Mouse (Mus musculus) embryo, embryonic 11.5 days (tissue): ENCODE results near the gene Tdrd7.

Experiments
- DNase-seq: peaks from one replicate; pipeline ENCODE4 v3.0.0-alpha.2; 2012; ENCODE audit warnings: low read depth, low spot score

Tdrd7 gene

DNA sequence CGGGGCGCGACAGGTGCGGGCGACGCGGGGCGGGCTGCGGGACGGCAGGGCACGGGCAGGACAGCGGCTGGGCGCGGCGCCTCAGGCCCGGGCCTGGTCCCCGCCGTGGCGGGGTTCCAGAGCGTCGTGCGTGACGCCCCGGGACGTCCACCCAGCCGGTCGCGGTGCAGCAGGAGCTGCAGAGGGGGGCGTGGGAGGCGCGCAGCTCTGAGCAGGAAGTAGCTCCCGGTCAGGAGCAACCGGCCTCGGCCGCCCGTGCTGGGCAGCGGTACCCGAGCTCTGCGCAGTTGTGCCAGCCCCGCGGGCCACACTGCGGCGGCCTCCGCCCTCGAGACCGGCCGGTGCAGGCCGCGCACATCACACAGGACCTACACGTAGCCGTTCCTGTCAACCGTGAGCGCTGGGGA is 7.3 kb downstream of the Tdrd7 start:
- no peak for DNase-seq

DNA sequence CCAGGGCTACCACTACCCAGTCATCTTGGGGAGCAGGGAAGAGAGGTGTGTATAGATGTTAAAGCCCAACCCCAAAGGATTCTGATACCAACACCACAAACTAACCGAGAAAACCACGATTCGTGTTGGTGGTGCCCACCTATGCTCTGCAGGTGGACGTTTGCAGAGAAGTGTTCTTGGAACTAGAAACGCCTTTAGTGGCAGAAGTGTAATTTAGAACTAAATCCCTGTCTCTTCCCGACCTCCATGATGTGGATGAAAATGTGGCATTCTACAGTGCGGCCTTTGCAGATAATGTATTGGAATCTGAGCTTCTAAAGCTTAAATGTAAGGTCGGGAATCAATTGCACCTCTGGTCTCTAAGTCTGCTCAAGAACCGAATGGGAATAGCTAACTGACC is 7.8 kb downstream of the Tdrd7 start:
- DNase-seq, result no peak

GRCm38 (mm10) chr4:45976931-45977667 is 12.0 kb downstream of the Tdrd7 start:
- DNase-seq, result no peak

DNA sequence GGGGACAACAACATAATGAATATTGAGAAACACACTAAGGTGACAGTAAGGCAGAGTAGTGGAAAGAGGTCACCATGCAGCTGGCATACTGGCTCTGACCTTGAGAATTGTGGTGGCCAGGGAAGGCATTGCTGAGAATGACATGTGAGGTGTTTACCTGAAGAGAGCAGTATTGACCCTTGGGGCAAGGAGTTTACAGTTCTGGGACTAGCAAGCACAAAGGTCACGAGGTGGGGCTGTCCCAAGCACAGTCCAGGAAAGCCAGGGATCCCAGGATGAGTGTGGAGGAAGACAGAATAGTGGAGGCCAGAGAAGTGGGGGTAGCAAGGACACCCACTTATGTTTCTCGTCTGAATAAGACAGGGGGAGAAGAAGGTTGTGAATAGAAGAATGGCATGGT is 14.8 kb downstream of the Tdrd7 start:
- DNase-seq, result no peak

GRCm38 (mm10) chr4:45981054-45981453 is 15.9 kb downstream of the Tdrd7 start:
- no peak for DNase-seq

DNA sequence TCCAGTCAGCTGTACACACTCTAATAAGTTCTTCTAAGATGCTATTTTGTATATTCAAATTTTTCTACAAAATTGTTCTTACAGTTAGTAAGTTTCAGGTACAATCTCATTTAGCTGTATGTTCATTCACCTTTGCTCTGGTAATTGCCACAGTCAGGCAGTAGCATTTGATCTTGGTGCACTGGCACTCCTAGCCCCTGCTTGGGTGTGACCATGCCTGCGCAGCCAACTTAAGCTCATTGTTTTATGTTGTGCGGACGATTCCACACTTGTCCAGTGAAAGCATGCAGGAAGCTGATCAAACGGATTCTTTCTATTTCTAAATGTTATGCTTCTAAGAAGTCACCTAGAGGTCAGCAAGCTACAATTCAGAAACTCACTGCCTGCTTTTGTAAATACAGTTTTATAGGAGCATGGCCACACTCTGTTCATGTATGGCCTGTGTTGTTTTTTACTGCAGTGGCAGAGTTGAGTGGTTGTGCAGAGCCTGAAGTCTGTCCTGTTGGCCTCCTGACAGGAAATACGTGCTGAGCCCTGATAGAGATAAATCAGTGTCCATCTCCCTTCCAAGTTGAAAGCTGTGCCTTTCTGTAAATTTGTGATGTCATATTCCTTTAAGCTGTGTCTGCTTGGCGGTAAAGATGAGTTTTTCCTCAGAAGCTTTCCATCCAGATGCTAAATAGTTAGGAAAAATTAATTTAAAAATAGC is 25.4 kb downstream of the Tdrd7 start:
- no peak for DNase-seq

DNA sequence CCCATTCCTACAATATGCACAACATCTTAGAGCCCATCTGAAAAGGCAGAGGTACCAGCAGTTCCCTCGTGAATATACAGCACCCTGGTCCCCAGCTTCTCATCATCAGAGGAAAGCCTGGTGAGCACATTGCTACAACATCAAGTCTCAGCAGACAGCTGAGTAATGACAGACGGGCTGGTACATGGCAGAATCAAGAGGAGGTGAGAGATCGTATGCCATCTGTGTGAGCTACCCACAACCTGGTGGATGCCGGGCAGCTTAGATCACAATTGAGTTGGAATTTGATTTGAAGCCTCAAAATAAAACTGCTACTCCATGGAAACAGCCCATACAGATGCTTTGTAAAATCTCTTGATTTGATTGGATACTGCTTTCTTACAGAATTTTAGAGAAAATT is 33.4 kb downstream of the Tdrd7 start:
- no peak for DNase-seq

- DNase-seq, result no peak
Measured at GRCm38 (mm10) chr4:46008142-46008793, 43.1 kb downstream of the Tdrd7 start.

DNA sequence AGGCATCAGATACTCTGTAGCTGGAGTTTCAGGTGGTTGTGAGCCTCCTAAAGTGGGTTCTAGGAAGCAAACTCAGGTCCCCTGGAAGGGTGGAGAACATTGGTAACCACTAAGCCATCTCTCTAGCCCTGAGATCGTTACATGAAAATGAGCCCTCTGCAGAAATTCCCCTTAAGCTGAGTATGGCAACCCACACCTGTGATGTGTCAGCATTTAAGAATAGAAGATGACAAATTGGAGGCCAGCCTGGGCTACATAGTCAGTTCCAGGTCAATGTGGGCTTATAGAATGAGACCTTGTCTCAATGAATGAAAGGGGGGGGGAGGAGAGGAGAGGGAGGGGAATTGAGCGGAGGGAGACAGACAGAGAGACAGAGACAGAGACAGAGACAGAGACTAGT is 46.6 kb downstream of the Tdrd7 start:
- DNase-seq, result no peak

- no peak for DNase-seq
Measured at GRCm38 (mm10) chr4:46015605-46016004, 50.5 kb downstream of the Tdrd7 start.

- DNase-seq, result no peak
Measured at GRCm38 (mm10) chr4:46023021-46023481, 57.9 kb downstream of the Tdrd7 start.

DNA sequence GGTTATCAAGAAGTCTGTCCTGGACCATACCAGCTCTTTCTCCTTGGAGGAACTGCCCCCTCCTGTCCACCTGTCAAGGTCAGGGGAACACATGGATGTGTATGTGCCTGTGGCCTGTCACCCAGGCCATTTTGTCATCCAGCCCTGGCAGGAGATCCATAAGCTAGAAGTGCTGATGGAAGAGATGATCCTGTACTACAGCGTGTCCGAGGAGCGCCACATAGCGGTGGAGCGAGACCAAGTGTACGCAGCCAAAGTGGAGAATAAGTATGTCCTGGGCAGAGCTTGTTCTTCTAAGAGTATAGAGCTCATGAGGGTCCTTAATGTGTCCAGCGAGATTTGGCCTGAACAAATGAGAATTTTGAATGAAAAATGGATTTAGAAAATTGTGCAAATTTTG is 60.8 kb downstream of the Tdrd7 start:
- DNase-seq, result no peak

- DNase-seq, result no peak
Measured at GRCm38 (mm10) chr4:46028224-46028623, 63.1 kb downstream of the Tdrd7 start.

GRCm38 (mm10) chr4:46028781-46029180 is 63.6 kb downstream of the Tdrd7 start:
- no peak for DNase-seq

- DNase-seq, result no peak
Measured at GRCm38 (mm10) chr4:46029552-46029951, 64.4 kb downstream of the Tdrd7 start.

GRCm38 (mm10) chr4:46032448-46032847 is 67.3 kb downstream of the Tdrd7 start:
- no peak for DNase-seq

GRCm38 (mm10) chr4:46033197-46033596 is 68.1 kb downstream of the Tdrd7 start:
- no peak for DNase-seq

DNA sequence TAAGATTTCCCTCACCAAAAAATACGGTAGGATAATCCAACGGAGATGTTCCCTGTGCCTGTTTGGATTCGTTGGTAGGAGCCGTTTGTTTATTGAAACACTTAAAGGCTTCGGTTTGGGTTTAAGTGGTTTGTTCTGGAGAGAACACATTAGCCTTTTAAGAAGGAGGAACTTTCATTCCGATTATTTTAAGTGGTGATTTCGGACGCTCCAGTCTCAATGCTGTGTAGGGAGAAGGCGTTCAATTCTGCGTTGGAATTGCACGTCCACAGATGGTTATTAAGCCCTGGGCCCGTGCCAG is 73.4 kb downstream of the Tdrd7 start:
- DNase-seq, result no peak

GRCm38 (mm10) chr4:46038892-46039751 is 74.0 kb downstream of the Tdrd7 start, which contains the start of gene Tmod1:
Tmod1 (plus strand) TSS chr4:46038935.
- DNase-seq, result no peak

GRCm38 (mm10) chr4:46039899-46040298 is 74.8 kb downstream of the Tdrd7 start:
- DNase-seq, result no peak

GRCm38 (mm10) chr4:46040594-46041192 is 75.6 kb downstream of the Tdrd7 start:
- DNase-seq, result no peak
